Mouse (Mus musculus): ENCODE measurements around the gene Shkbp1.

GRCm38 (mm10) chr7:27315958-27316357 is 39.9 kb downstream of the Shkbp1 start:
- TF ChIP-seq POLR2A (IDR thresholded peaks at IDR 0.05; ENCODE audit: low read depth, low read length), result no peak
- no peak for TF ChIP-seq CTCF (IDR thresholded peaks at IDR 0.05; ENCODE audit: borderline replicate concordance, insufficient read depth, low read length)
